Mouse (Mus musculus): ENCODE data around the gene Muc16. TPM values are rescaled to one million over a fixed set of nuclear protein-coding genes. Genes with fewer than 3 reads are reported as not detected.

The Muc16 gene
- 0.12 and 0.19 TPM in 2 replicates for polyA plus RNA-seq (2015; fragmentation: Nextera tagmentation; extraction: Ambion mirVana)

DNA sequence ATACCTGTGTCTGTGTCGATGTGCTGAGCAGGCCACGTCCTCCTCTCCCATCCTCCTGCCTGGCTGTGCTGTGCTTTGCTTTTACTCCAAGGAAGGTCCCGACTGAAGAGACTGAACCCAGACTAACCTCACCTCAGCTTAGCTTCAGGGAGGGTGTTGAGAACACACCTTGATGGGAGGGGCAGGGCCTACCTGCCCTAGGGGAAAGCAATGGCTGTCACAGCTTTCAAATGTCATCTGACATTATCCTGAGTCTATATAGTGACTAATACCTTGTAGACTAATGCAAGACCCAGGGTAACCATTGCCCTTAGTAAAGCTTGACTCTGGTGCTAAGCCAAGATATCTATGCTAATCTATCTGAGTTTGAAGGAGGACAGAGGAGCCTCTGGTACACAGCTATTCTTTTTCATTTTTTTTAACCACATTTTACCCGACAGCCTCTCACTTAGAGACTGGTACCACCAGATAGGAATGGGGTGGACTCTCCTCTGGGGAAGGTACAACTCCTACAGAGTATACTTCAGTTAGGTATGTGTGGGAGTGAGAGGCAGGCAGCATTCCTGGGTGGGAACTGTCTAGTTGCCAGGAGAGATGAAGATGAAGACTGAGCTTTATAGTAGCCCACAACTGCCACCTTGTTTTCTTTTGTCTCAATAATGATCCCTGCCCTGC is at the start of gene Muc16:
Muc16 (minus strand) TSS at position 51 of the 675 bp plus-strand sequence.
- WGBS = 71% methylated on average over 4 of the region's 4 CpGs
- no peak within 1 kb of the TSS for H3K9ac ChIP-seq
- no peak for ATAC-seq (ENCODE audit: insufficient number of reproducible peaks, low FRiP score, low TSS enrichment, low read depth)

DNA sequence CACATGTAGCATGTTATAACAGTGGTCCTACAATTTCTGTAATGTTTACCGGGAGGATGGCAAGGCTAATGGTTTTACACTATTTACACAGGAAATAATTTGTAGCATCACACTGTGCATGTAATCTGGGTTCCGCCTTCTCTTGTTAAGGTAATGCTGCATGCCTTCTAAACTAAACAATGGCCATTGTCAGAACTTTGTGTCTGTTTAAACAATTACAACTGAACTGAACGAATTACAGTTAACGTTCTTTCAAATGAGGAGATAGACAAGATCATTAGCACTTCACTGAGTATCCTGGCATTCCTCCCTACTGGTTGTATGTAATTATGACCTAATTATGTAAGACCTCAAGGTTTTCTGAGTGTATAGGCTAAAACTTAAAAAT is 48.4 kb upstream of the Muc16 start:
- 32% methylated on average over 4 of the region's 4 CpGs for WGBS
- no peak for ATAC-seq (ENCODE audit: insufficient number of reproducible peaks, low FRiP score, low TSS enrichment, low read depth)

More for the DNA sequence above, at the start of gene Muc16:
- Histone ChIP-seq H3K27me3 (no peaks in the 10 kb centered on the region), H3K4me3 (no peak within 1 kb of the TSS), H3K36me3 (no peaks in the 10 kb centered on the region), H3K27ac (no peak within 1 kb of the TSS), H3K4me2 (no peak within 1 kb of the TSS), H3K4me1 (no peaks in the 10 kb centered on the region), H3K9me3 (no peaks in the 10 kb centered on the region)

DNA sequence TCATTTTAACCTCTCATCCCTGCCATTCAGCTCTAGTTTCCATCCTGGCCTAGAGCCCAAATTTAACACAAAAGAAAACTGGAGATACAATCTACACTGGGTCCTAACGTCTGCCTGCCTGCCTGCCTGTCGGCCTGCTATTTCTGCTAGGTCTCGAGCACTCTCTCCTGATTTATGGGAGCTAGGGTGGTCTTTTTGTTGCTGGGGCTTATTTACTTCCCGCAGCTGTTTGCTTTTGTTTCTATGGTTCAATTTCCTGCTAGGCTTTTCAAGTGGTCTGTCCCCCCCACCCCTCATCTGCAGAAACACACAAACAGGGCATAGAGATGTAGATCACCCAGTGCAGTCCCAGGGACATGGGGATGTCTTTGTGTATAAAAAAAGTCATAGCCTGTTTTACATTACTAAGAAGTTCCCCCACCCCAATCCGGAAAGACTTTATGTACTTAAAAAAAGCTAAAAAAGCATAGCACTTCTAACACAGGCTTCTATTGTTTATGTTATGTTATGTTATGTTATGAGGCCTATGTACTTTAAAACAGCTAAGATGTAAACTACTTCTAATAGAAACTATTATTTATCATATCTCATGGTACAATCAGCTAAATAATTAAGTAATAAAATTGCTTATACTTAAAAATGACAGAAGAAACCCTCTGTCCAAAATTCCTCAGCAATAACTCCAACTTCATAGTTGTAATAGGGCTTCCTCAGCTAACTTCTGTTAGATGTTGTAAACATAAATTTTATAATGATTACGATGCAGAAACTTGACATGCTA is 47.8 kb upstream of the Muc16 start:
- Histone ChIP-seq H3K4me3 (no peak overlapping the region), H3K9me3 (no peaks in the 10 kb centered on the region), H3K27ac (no peak overlapping the region), H3K36me3 (no peaks in the 10 kb centered on the region), H3K9ac (no peak overlapping the region), H3K27me3 (no peaks in the 10 kb centered on the region), H3K4me1 (no peaks in the 10 kb centered on the region), H3K4me2 (no peak overlapping the region)
- no peak for ATAC-seq (ENCODE audit: insufficient number of reproducible peaks, low FRiP score, low TSS enrichment, low read depth)
- WGBS = 19% methylated on average over 6 of the region's 6 CpGs

More for the DNA sequence above, 48.4 kb upstream of the Muc16 start:
- no peak overlapping the region for H3K4me3 ChIP-seq
- no peak overlapping the region for H3K4me2 ChIP-seq
- no peaks in the 10 kb centered on the region for H3K9me3 ChIP-seq
- H3K36me3 ChIP-seq = no peaks in the 10 kb centered on the region
- no peak overlapping the region for H3K27ac ChIP-seq
- H3K27me3 ChIP-seq = no peaks in the 10 kb centered on the region
- H3K9ac ChIP-seq = no peak overlapping the region
- no peaks in the 10 kb centered on the region for H3K4me1 ChIP-seq

DNA sequence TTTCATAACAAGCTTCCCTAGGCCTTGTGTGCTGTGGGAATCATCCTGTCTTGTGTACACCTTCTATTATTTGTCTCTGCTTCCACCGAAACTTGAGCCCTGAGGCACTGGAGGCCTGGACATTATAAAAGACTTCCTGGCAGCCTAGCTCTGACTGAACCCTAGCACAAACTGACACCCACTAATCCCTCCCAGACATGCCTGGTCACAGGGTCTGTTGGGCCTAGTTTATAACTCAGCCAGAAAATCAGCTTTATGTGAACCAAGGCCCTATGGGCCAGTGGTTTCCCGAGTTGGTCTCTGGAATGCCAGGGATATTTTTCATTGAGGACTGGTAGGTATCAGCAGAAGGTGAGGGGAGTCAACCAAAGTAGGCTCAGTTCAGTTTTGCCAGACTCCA is 46.7 kb upstream of the Muc16 start:
- Histone ChIP-seq H3K4me1 (no peaks in the 10 kb centered on the region), H3K27ac (no peak overlapping the region), H3K36me3 (no peaks in the 10 kb centered on the region), H3K9me3 (no peaks in the 10 kb centered on the region), H3K9ac (no peak overlapping the region), H3K27me3 (no peaks in the 10 kb centered on the region), H3K4me2 (no peak overlapping the region), H3K4me3 (no peak overlapping the region)
- ATAC-seq (ENCODE audit: insufficient number of reproducible peaks, low FRiP score, low TSS enrichment, low read depth) = no peak
- WGBS = 7% methylated on average over 2 of the region's 2 CpGs

DNA sequence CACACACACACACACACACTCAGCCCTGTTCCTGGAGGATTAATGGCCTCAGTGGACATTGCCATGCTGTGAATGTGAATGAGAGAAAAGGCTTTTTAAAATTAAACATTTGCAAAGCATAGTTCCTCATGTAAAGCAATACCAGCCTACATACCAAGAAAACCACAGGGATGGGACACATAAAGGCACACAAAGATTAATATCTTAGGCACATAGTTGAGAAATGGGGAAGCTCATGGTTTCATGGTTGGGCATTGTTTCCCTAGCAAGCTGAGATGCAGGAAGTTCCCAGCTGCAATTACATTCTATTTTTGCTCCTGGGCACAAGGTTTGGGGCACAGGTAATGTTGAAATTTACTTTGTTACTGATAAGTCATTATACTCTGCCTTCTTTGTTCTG is 31.3 kb upstream of the Muc16 start:
- Histone ChIP-seq H3K4me2 (no peak overlapping the region), H3K9me3 (no peaks in the 10 kb centered on the region), H3K4me3 (no peak overlapping the region), H3K36me3 (no peaks in the 10 kb centered on the region), H3K27ac (no peak overlapping the region), H3K9ac (no peak overlapping the region), H3K27me3 (no peaks in the 10 kb centered on the region), H3K4me1 (no peaks in the 10 kb centered on the region)
- ATAC-seq (ENCODE audit: insufficient number of reproducible peaks, low FRiP score, low TSS enrichment, low read depth) = no peak

DNA sequence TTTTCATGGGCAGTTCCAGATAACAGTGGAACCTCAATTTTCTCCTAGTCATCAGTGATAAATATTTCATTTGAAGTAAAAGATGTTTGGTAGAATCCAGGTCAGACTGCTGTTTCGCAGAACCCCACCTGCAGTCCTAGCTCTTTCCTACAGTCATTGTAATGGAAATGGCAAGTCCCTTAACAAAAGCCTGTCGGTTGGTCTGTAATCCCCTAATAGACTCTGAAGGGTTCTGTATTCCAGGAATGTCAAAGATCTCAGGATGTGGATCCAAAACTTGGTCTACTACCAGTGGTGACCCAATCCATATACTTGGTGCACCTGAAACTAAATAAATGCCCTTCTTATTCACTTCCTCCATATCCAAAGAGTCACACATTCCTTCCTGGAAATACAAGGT is 76.0 kb downstream of the Muc16 start:
- Histone ChIP-seq H3K9me3 (no peaks in the 10 kb centered on the region), H3K36me3 (no peaks in the 10 kb centered on the region), H3K27ac (no peak overlapping the region), H3K4me3 (no peak overlapping the region), H3K4me2 (no peak overlapping the region), H3K27me3 (no peaks in the 10 kb centered on the region), H3K4me1 (no peaks in the 10 kb centered on the region), H3K9ac (no peak overlapping the region)
- no peak for ATAC-seq (ENCODE audit: insufficient number of reproducible peaks, low FRiP score, low TSS enrichment, low read depth)
- WGBS = 67% methylated on average over 2 of the region's 2 CpGs

DNA sequence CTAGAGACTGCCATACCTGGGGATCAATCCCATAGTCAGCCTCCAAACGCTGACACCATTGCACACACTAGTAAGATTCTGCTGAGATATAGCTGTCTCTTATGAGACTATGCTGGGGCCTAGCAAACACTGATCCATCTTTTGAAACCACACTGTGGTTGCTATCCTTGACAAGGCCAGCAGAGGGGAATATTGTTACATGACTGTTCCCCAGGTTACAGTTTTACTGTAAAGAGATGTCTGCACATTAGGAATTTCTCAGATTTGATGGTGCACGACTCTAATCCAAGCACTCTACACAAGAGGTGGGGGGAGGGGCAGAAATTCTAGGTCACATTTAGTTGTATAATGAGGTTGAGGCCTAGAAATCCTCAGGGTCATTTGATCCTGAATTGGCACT is 166.2 kb downstream of the Muc16 start:
- no peaks in the 10 kb centered on the region for H3K4me1 ChIP-seq
- H3K27ac ChIP-seq = no peak overlapping the region
- no peaks in the 10 kb centered on the region for H3K9me3 ChIP-seq
- no peaks in the 10 kb centered on the region for H3K36me3 ChIP-seq
- H3K27me3 ChIP-seq = no peaks in the 10 kb centered on the region
- H3K4me2 ChIP-seq = no peak overlapping the region
- H3K4me3 ChIP-seq = no peak overlapping the region
- 41% methylated on average over 2 of the region's 2 CpGs for WGBS
- ATAC-seq (ENCODE audit: insufficient number of reproducible peaks, low FRiP score, low TSS enrichment, low read depth) = no peak
- H3K9ac ChIP-seq = no peak overlapping the region

DNA sequence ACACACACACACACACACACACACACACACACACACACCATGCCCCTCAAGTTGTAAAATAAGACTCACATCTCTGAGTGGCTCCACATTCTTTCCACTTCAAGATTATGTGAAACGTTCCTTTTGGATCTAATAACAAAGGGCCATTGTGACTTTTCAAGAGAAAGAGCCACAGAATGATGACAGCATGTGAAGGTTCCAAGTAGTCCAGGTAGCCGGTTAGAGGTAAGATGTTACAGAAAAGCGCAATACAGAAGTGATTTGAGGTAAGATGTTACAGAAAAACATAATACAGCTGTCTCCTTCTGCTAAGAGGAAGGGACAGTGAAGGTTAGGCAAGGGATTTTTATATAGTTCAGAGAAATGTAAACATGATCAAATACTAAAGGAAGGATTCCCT is 196.2 kb downstream of the Muc16 start, which contains the start of the genes Zfp558 and Mbd3l1:
Zfp558 (minus strand) TSS at position 101 of the 400 bp plus-strand sequence.
Mbd3l1 (plus strand) TSS at position 192 of the 400 bp plus-strand sequence.
- no peak for ATAC-seq (ENCODE audit: insufficient number of reproducible peaks, low FRiP score, low TSS enrichment, low read depth)
- Histone ChIP-seq H3K27ac (no peak within 1 kb of the TSS), H3K4me2 (no peak within 1 kb of the TSS), H3K27me3 (no peaks in the 10 kb centered on the region), H3K4me3 (no peak within 1 kb of the TSS), H3K4me1 (no peaks in the 10 kb centered on the region), H3K36me3 (no peaks in the 10 kb centered on the region), H3K9ac (no peak within 1 kb of the TSS), H3K9me3 (no peaks in the 10 kb centered on the region)
- WGBS = 80% methylated on average over 3 of the region's 3 CpGs

DNA sequence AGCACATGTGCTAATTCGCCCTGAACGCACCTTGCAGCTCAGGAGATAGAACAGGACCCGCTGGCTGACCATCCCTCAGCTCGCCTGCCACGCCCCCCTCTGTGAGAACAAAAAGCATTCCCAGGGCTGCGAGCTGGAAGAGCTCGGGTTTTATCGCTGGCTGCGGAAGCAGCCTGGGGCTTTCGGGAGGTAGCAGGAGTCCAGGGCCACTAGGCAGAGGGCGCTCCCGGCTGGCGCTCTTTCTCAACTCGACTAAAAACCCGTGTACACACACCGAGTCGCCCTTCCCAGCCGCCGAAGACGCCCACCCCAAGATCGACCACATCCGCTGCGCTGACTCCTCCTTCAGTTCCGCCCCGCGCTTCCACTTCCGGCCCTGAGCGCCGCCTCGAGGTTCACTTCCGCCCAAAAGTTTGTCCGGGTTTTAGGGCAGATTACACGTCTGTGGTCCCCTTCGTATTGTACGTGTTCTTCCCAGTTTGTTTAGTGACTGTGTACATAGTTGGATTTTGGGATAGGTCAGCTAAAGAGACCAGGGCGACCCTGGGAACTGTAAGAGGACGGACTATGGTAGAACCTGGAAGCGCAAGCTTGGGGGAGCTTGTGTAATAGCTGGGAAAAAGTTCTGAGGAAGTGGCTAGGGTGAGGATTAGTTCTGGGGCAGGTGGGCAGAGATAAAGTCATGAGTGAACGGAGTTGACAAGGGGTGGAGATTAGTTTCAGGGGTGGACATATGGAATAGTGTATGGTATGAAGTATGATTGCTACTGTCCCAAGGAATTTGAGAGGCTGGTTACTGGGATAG is 200.8 kb downstream of the Muc16 start:
- H3K36me3 ChIP-seq = peaks cover 6% of the 10 kb centered on the region; the same call in 1 of the 2 replicates
- H3K27ac ChIP-seq = peak overlapping the region; percentile 91
- no peaks in the 10 kb centered on the region for H3K27me3 ChIP-seq
- peak overlapping the region; percentile 72 for H3K4me3 ChIP-seq
- peak overlapping the region; percentile 68 for H3K4me2 ChIP-seq
- peak; percentile 88 for ATAC-seq (ENCODE audit: insufficient number of reproducible peaks, low FRiP score, low TSS enrichment, low read depth)
- whole genome bisulfite sequencing = 4% methylated on average over 39 of the region's 39 CpGs
- no peaks in the 10 kb centered on the region for H3K9me3 ChIP-seq
- peaks cover 5% of the 10 kb centered on the region; the same call in 1 of the 2 replicates for H3K4me1 ChIP-seq
- H3K9ac ChIP-seq = peak overlapping the region; percentile 61

DNA sequence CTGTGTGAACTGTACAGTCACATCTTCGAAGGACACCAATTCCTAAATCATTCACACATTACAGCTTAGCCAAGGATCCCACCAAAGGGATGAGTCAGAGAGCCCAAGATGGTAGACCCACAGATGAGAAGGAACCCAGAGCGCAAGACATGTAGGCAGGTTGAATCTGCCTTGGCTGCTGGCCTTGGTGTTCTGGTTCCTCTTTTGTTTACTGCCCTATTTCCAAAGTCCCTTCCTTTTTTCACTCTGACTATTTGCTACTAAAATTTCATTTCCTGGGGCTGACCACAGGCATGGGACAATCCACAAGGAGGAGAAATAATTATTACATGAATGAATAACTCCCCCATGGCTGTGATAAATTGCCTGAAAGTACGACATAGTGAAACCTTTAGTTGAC is 206.3 kb downstream of the Muc16 start:
- peaks cover 31% of the 10 kb centered on the region for H3K36me3 ChIP-seq
- 94% methylated on average over 3 of the region's 3 CpGs for WGBS
- no peak for ATAC-seq (ENCODE audit: insufficient number of reproducible peaks, low FRiP score, low TSS enrichment, low read depth)
- no peak overlapping the region for H3K4me3 ChIP-seq
- no peaks in the 10 kb centered on the region for H3K27me3 ChIP-seq
- H3K4me1 ChIP-seq = peaks cover 4% of the 10 kb centered on the region; the same call in 1 of the 2 replicates
- no peaks in the 10 kb centered on the region; the same call in 1 of the 2 replicates for H3K9me3 ChIP-seq
- H3K9ac ChIP-seq = no peak overlapping the region
- no peak overlapping the region for H3K27ac ChIP-seq
- no peak overlapping the region for H3K4me2 ChIP-seq

DNA sequence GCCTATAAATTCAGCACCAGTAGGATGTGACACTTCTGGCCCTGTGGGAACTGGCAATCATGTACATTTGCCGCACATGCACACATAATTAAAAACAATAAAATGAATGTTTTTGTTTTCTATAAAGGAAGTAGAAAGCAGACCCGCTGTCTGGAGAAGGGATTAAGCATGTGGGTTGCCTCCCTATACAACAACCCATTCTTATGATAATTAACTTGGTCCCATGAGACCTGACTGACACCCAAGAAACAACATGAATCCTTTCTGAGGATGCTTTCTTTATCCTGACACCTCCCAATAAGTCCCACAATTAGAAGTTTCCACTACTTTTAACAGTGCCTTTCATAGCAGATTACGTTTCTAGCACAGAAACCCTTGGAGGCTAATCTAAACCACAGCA is 207.0 kb downstream of the Muc16 start:
- H3K4me1 ChIP-seq = no peaks in the 10 kb centered on the region
- H3K4me2 ChIP-seq = no peak overlapping the region
- H3K9ac ChIP-seq = no peak overlapping the region
- H3K4me3 ChIP-seq = no peak overlapping the region
- no peak overlapping the region for H3K27ac ChIP-seq
- peaks cover 31% of the 10 kb centered on the region for H3K36me3 ChIP-seq
- no peaks in the 10 kb centered on the region for H3K27me3 ChIP-seq
- ATAC-seq (ENCODE audit: insufficient number of reproducible peaks, low FRiP score, low TSS enrichment, low read depth) = no peak
- no peaks in the 10 kb centered on the region; the same call in 1 of the 2 replicates for H3K9me3 ChIP-seq
- 76% methylated on average over 3 of the region's 3 CpGs for WGBS
